Mouse (Mus musculus) thymus, adult 2 months (tissue): ENCODE data around the gene Acbd4. TPM values are rescaled to one million over a fixed set of nuclear protein-coding genes. Genes with fewer than 3 reads are reported as not detected.
A peak's percentile ranks its signal among the peaks of the same experiment; 100 is the strongest.

Experiments
- DNase-seq: peaks from one replicate; pipeline ENCODE4 v3.0.0; 2021
- H3K27ac ChIP-seq: fragments of 200-500 bp; 2 replicates; pipeline ENCODE4 v1.5.1; 2012; ENCODE audit warnings: low read length, control low read depth; ENCODE audit not compliant: control insufficient read depth, insufficient read depth
- H3K27me3 ChIP-seq: fragments of 200-500 bp; 2 replicates; pipeline ENCODE4 v1.6.1; 2012; ENCODE audit warnings: mild to moderate bottlenecking, low read length, moderate library complexity, mixed read lengths; ENCODE audit not compliant: control insufficient read depth, insufficient read depth
- H3K36me3 ChIP-seq: fragments of 200-500 bp; 2 replicates; pipeline ENCODE4 v1.6.1; 2012; ENCODE audit warnings: mild to moderate bottlenecking, low read length, moderate library complexity; ENCODE audit not compliant: control insufficient read depth, insufficient read depth
- H3K4me1 ChIP-seq: fragments of 200-500 bp; replicated peaks from 2 replicates; pipeline ENCODE4 v1.6.1; 2012; ENCODE audit warnings: low read length; ENCODE audit not compliant: control insufficient read depth, insufficient read depth
- H3K4me3 ChIP-seq: fragments of 200-500 bp; 2 replicates; pipeline ENCODE4 v1.5.1; 2012; ENCODE audit warnings: mild to moderate bottlenecking, low read length, control low read depth, moderate library complexity; ENCODE audit not compliant: control insufficient read depth, insufficient read depth
- CTCF ChIP-seq: fragments of 200-500 bp; IDR thresholded peaks from 2 replicates; pipeline ENCODE4 v1.5.1; 2012; ENCODE audit warnings: mild to moderate bottlenecking, control low read depth, low read length, moderate library complexity, borderline replicate concordance; ENCODE audit not compliant: control insufficient read depth, poor library complexity, insufficient read depth; ENCODE audit errors: extremely low read depth
- POLR2A ChIP-seq: fragments of 200-500 bp; IDR thresholded peaks from 2 replicates; pipeline ENCODE4 v1.6.1; 2012; ENCODE audit warnings: mild to moderate bottlenecking, low read length, control low read depth, moderate library complexity; ENCODE audit not compliant: control insufficient read depth, poor library complexity, insufficient read depth; ENCODE audit errors: extremely low read depth
- WGBS: fragments of 180-500 bp; shearing (Covaris S2); methylation state at CpG from one replicate; pipeline ENCODE4 v1.1.7; 2018; 5-methylcytosine and 5-hydroxymethylcytosine counted together
- polyA plus RNA-seq: library from polyadenylated mRNA; depleted of rRNA; stranded (reverse); fragments of >200 nt; gene quantifications from 2 replicates; pipeline ENCODE4 v1.2.3, GENCODE M21; 2012; rRNA removed

Acbd4 gene
- 28.8 and 29.5 TPM in 2 replicates for polyA plus RNA-seq

DNA sequence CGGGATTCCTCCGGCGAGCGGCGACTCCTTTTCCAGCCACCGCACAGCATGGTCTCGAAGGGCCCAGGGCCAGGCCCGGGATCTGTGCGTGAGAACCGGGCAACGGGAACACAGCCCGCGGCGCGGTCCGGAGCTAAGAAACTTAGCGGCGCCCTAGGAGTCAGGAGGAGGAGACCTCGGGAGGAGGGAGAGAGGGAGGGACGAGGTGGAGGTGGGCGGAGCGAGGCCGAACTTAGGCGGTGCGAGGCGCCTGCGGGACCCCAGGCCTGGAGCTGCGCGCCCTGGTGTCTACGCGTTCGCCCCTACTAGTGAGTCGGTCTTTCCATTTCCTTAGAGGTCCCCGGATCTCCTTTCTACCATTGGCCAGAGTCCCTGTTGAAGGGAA lies at the start of gene Acbd4, which contains the start of gene Plcd3:
Acbd4 (plus strand) TSS at position 202 of the 385 bp plus-strand sequence.
Plcd3 (minus strand) TSS at position 178 of the 385 bp plus-strand sequence.
- peaks cover 5% of the 10 kb centered on the region; the same call in 1 of the 2 replicates for H3K27me3 ChIP-seq
- peaks cover 25% of the 10 kb centered on the region for H3K4me1 ChIP-seq
- 2% methylated on average over 34 of the region's 34 CpGs for WGBS

GRCm38 (mm10) chr11:103052078-103052477 lies 49.4 kb upstream of the Acbd4 start:
- H3K27ac ChIP-seq, result no peak overlapping the region
- no peak for DNase-seq
- H3K27me3 ChIP-seq, result no peaks in the 10 kb centered on the region
- H3K4me3 ChIP-seq, result no peak overlapping the region
- H3K36me3 ChIP-seq, result peaks cover 29% of the 10 kb centered on the region
- no peaks in the 10 kb centered on the region for H3K4me1 ChIP-seq
- TF ChIP-seq POLR2A (no peak), CTCF (no peak)
- WGBS, result 95% methylated on average over 6 of the region's 6 CpGs

More for the DNA sequence above, at the start of gene Acbd4, which contains the start of gene Plcd3:
- H3K36me3 ChIP-seq, result no peaks in the 10 kb centered on the region
- TF ChIP-seq POLR2A (no peak), CTCF (no peak)
- H3K4me3 ChIP-seq, result peak within 1 kb of the TSS; percentile 21
- peak; percentile 57 for DNase-seq
- H3K27ac ChIP-seq, result no peak within 1 kb of the TSS

DNA sequence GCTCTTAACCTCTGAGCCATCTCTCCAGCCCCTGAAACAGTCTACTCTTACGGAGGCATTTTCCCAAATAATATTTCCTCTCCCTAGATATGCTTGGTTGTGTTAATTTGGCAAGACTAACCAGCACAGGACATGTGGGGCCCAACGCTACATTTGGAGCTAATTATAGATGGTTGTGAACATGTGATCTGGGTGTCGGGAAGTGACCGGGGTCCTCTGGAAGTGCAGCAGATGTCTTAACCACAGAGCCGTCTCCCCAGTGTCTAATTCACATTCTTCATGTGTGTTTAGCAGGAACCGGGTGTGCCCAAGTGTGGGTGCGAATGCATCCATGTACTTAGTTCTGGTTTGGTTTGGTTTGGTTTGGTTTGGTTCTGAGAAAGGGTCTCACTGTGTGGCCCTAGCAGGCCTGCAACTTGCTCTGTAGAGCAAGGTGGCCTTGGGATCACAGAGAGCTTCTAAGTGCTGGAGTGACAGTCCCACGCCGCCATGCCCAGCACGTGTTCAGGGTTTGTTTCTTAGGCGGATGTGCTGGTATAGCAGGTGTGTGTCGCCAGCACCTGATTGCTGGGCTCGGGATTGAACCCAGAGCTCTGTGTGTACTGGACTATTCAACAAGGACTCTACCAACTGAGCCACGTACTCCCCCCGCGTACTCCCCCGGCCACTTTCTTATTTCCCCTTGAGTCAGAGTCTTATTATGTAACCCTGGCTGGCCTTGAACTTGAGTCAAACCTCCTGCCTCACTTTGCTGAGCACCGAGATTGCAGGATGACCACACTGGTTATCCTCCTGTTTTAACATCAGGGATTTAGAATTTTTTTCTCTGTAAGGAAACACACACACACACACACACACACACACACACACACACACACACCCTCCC lies 48.0 kb upstream of the Acbd4 start:
- TF ChIP-seq POLR2A (no peak), CTCF (no peak)
- H3K27me3 ChIP-seq, result no peaks in the 10 kb centered on the region
- DNase-seq, result no peak
- WGBS, result 91% methylated on average over 18 of the region's 18 CpGs
- no peaks in the 10 kb centered on the region for H3K4me1 ChIP-seq
- peaks cover 35% of the 10 kb centered on the region for H3K36me3 ChIP-seq
- no peak overlapping the region for H3K27ac ChIP-seq
- H3K4me3 ChIP-seq, result no peak overlapping the region

- H3K4me3 ChIP-seq, result no peak overlapping the region
- TF ChIP-seq CTCF, result 0 out of 2 replicates have a peak, but pooled peaks have one; percentile 41
- no peak for TF ChIP-seq POLR2A
- H3K36me3 ChIP-seq, result peaks cover 47% of the 10 kb centered on the region
- H3K4me1 ChIP-seq, result no peaks in the 10 kb centered on the region
- WGBS, result 54% methylated on average over 6 of the region's 6 CpGs
- H3K27me3 ChIP-seq, result no peaks in the 10 kb centered on the region
- peak; percentile 74 for DNase-seq
- H3K27ac ChIP-seq, result no peak overlapping the region
Measured at GRCm38 (mm10) chr11:103054798-103055197, 46.7 kb upstream of the Acbd4 start.

DNA sequence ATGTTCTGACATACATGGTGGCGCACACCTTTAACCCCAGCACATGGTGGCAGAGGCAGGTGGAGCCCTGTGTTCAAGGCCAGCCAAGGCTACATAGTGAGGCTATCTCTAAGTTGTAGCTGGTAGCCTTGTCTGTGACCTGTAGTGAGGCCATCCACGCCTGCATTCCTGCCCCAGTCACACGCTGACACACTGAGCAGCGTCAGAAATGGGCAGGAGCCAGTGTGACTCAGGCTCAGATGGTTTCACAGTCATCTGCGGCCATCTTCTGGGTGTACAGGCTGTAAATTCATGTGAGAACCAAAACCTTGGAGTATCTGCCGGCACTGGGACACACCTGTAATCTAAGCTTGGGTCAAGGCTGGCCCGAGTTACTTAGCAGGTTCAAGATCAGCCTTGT lies 44.8 kb upstream of the Acbd4 start:
- H3K36me3 ChIP-seq, result peaks cover 59% of the 10 kb centered on the region
- no peak overlapping the region for H3K4me3 ChIP-seq
- TF ChIP-seq CTCF (no peak), POLR2A (no peak)
- H3K27ac ChIP-seq, result no peak overlapping the region
- no peak for DNase-seq
- no peaks in the 10 kb centered on the region for H3K4me1 ChIP-seq
- H3K27me3 ChIP-seq, result no peaks in the 10 kb centered on the region
- over 99% methylated on average over 7 of the region's 7 CpGs for WGBS

- peaks cover 74% of the 10 kb centered on the region for H3K36me3 ChIP-seq
- H3K27me3 ChIP-seq, result no peaks in the 10 kb centered on the region
- no peak overlapping the region for H3K27ac ChIP-seq
- no peak for TF ChIP-seq CTCF
- no peak for TF ChIP-seq POLR2A
- no peak for DNase-seq
- H3K4me1 ChIP-seq, result no peaks in the 10 kb centered on the region
- WGBS, result 93% methylated on average over 3 of the region's 3 CpGs
- no peak overlapping the region for H3K4me3 ChIP-seq
Measured at GRCm38 (mm10) chr11:103058499-103059085, 42.9 kb upstream of the Acbd4 start.
